Mouse (Mus musculus) CD8-positive naive resting alpha-beta T cell, adult 2 months (primary cell): ENCODE results near the gene Fam205a3.
"Not testable (repeated sequence)": the region's sequence is repeated elsewhere in the genome, so short reads cannot be mapped to it uniquely, and the experiment has no call there.

Experiments
- DNase-seq, 2 experiments: peaks; one replicate each; pipeline ENCODE4 v3.0.0; 2022; ENCODE audit warnings: low read depth in 2 of 2, low spot score in 2 of 2

Fam205a3 gene

GRCm38 (mm10) chr4:42318034-42318433 is at the start of gene Fam205a3:
Gene Fam205a3 (plus strand): TSS chr4:42318334.
- DNase-seq, result not testable (repeated sequence)

GRCm38 (mm10) chr4:42293967-42294366 is 24.2 kb upstream of the Fam205a3 start, which contains the start of gene Gm21953:
Gene Gm21953 (plus strand): TSS chr4:42294267.
- not testable (repeated sequence) for DNase-seq
